Mouse (Mus musculus) liver, embryonic 12.5 days (tissue): ENCODE measurements around the gene Btnl1. TPM values are rescaled to one million over a fixed set of nuclear protein-coding genes. Genes with fewer than 3 reads are reported as not detected.

Source experiments
- ATAC-seq: fragments of 200-750 bp; cut with Nextera tagmentation; 2 replicates; pipeline ENCODE4 v1.8.0; 2017; ENCODE audit warnings: moderate number of reproducible peaks, mild to moderate bottlenecking, moderate library complexity
- H3K27ac ChIP-seq: fragments of 300-500 bp; sonication (generic); 2 replicates; pipeline ENCODE4 v1.5.1; 2016; ENCODE audit warnings: mild to moderate bottlenecking
- H3K27me3 ChIP-seq: fragments of 300-500 bp; sonication (generic); replicated peaks from 2 replicates; pipeline ENCODE4 v1.6.1; 2016; ENCODE audit warnings: mild to moderate bottlenecking, moderate library complexity
- H3K36me3 ChIP-seq: fragments of 300-500 bp; sonication (generic); 2 replicates; pipeline ENCODE4 v1.6.1; 2016; ENCODE audit warnings: mild to moderate bottlenecking, moderate library complexity
- H3K4me1 ChIP-seq: fragments of 300-500 bp; sonication (generic); 2 replicates; pipeline ENCODE4 v1.6.1; 2016
- H3K4me2 ChIP-seq: fragments of 300-500 bp; sonication (generic); 2 replicates; pipeline ENCODE4 v1.6.1; 2016; ENCODE audit warnings: mild to moderate bottlenecking, moderate library complexity
- H3K4me3 ChIP-seq: fragments of 300-500 bp; sonication (generic); 2 replicates; pipeline ENCODE4 v1.5.1; 2016; ENCODE audit warnings: mild to moderate bottlenecking, moderate library complexity
- H3K9ac ChIP-seq: fragments of 300-500 bp; sonication (generic); 2 replicates; pipeline ENCODE4 v1.6.1; 2016; ENCODE audit warnings: mild to moderate bottlenecking, moderate library complexity
- H3K9me3 ChIP-seq: fragments of 300-500 bp; sonication (generic); replicated peaks from 2 replicates; pipeline ENCODE4 v1.6.1; 2016; ENCODE audit warnings: mild to moderate bottlenecking, moderate library complexity
- WGBS: fragments of 180-500 bp; shearing (Covaris S2); methylation state at CpG from one replicate; pipeline ENCODE4 v1.1.7; 2016; ENCODE audit not compliant: insufficient replicate concordance; 5-methylcytosine and 5-hydroxymethylcytosine counted together
- polyA plus RNA-seq: library from polyadenylated mRNA; unstranded; fragments of >200 nt; fragmentation: Nextera tagmentation; extraction: Ambion mirVana; gene quantifications from 2 replicates; pipeline ENCODE4 v1.2.1, GENCODE M21; 2016

Gene Btnl1
- polyA plus RNA-seq, result not detected in 2 replicates

DNA sequence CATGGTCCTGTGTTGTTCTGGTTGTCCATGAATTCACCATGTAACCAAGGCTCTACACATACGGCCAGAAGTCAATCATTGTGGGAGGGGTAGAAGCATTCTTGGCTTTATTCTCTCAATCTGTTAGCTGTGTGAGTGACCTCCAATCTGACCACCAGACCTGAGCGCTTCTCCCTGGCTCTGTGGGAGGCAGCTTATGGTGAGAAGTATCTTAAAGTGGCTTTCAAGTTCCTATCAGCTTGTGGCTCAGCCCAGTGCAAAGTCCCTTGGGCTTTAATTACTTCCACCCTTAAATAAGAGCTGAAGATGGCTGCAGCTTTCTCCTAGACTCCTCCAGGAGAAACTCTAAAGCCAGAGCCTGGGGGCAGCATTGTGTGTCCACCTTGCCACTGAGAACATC is at the start of gene Btnl1:
Gene Btnl1, plus strand, starts transcription at position 286 of the 400 bp plus-strand sequence.
- Histone ChIP-seq H3K27me3 (peaks cover 36% of the 10 kb centered on the region; the same call in 1 of the 2 replicates), H3K9ac (no peak within 1 kb of the TSS), H3K9me3 (no peaks in the 10 kb centered on the region), H3K4me2 (no peak within 1 kb of the TSS), H3K4me3 (no peak within 1 kb of the TSS), H3K27ac (no peak within 1 kb of the TSS), H3K36me3 (no peaks in the 10 kb centered on the region), H3K4me1 (no peaks in the 10 kb centered on the region)
- no peak for ATAC-seq
- 48% methylated on average over 2 of the region's 2 CpGs for WGBS

GRCm38 (mm10) chr17:34329807-34330206 is 47.1 kb upstream of the Btnl1 start:
- Histone ChIP-seq H3K27ac (no peak overlapping the region), H3K36me3 (no peaks in the 10 kb centered on the region), H3K9me3 (no peaks in the 10 kb centered on the region), H3K4me1 (no peaks in the 10 kb centered on the region), H3K4me2 (no peak overlapping the region), H3K4me3 (no peak overlapping the region), H3K27me3 (no peaks in the 10 kb centered on the region; the same call in 1 of the 2 replicates), H3K9ac (no peak overlapping the region)
- ATAC-seq, result no peak
- WGBS, result 12% methylated on average over 2 of the region's 2 CpGs

GRCm38 (mm10) chr17:34331200-34331599 is 45.7 kb upstream of the Btnl1 start:
- ATAC-seq, result no peak
- Histone ChIP-seq H3K9ac (no peak overlapping the region), H3K9me3 (no peaks in the 10 kb centered on the region), H3K27me3 (no peaks in the 10 kb centered on the region; the same call in 1 of the 2 replicates), H3K4me2 (no peak overlapping the region), H3K4me1 (no peaks in the 10 kb centered on the region), H3K27ac (no peak overlapping the region), H3K36me3 (no peaks in the 10 kb centered on the region), H3K4me3 (no peak overlapping the region)
- WGBS, result 72% methylated on average over 1 of the region's 1 CpGs

DNA sequence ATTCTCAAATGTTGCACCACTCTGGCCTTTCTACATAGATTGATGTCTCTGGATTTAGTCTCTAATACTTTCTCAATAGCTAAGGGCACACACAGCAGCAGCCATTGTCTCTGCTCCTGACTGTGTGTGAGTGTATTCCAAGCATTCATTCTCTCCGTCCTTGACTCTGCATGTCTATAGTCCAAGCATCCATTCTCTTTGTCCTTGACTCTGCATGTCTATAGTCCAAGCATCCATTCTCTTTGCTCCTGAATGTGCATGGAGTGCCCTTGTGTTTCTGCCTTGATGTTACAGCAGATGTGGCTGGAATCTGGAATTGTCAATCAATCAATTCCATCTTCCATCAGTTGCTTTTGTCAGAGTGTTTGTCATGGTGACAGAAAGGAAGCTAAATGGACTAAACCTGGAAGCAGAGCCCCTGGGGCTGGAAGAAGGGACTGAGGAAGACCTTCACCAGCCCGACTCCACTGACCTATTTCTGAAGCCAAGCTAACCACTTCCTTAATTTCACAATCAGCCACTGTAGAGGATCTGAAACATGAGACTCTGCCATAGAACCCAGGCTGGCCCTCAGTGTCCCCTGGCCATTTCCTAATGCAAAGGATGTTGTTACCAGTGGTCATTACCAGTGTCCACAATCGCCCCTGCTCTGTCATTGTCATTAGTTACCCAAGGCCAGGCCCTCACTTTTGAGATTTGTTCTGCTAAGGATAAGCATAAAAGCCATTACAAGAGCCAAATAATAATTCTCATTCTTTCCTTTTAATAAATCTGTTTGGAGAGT is 36.1 kb upstream of the Btnl1 start:
- peaks cover 6% of the 10 kb centered on the region; the same call in 1 of the 2 replicates for H3K27me3 ChIP-seq
- no peak overlapping the region for H3K4me2 ChIP-seq
- H3K27ac ChIP-seq, result no peak overlapping the region
- no peak overlapping the region for H3K9ac ChIP-seq
- no peak overlapping the region for H3K4me3 ChIP-seq
- WGBS, result 26% methylated on average over 3 of the region's 3 CpGs
- no peaks in the 10 kb centered on the region for H3K36me3 ChIP-seq
- H3K4me1 ChIP-seq, result no peaks in the 10 kb centered on the region
- no peak for ATAC-seq
- H3K9me3 ChIP-seq, result no peaks in the 10 kb centered on the region

GRCm38 (mm10) chr17:34344882-34345281 is 32.0 kb upstream of the Btnl1 start:
- no peaks in the 10 kb centered on the region for H3K36me3 ChIP-seq
- H3K4me2 ChIP-seq, result no peak overlapping the region
- H3K4me1 ChIP-seq, result no peaks in the 10 kb centered on the region
- H3K27ac ChIP-seq, result no peak overlapping the region
- peaks cover 9% of the 10 kb centered on the region; the same call in 1 of the 2 replicates for H3K27me3 ChIP-seq
- no peak overlapping the region for H3K9ac ChIP-seq
- no peak for ATAC-seq
- no peak overlapping the region for H3K4me3 ChIP-seq
- 79% methylated on average over 4 of the region's 4 CpGs for WGBS
- no peaks in the 10 kb centered on the region for H3K9me3 ChIP-seq

DNA sequence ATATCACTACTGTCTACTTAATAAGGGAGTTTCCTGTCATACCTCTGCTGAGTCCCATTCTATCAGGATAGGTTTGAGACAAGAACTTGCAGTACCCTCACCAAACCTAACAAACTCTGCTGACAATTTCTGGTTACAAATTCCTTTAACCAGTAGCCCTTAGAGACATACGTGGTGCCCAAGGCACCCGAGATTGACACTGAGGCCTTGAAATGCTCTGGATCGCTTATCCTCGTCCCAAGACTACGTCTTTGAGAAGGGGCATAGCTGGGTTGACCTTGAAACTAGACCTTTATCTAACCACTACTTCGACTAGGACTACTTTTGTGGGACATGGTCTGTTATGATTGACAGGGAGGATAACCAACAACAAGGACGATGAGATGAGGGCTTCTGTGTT is 31.4 kb upstream of the Btnl1 start:
- Histone ChIP-seq H3K36me3 (no peaks in the 10 kb centered on the region), H3K4me3 (no peak overlapping the region), H3K9ac (no peak overlapping the region), H3K27me3 (peaks cover 11% of the 10 kb centered on the region; the same call in 1 of the 2 replicates), H3K4me2 (no peak overlapping the region), H3K9me3 (no peaks in the 10 kb centered on the region), H3K4me1 (no peaks in the 10 kb centered on the region), H3K27ac (no peak overlapping the region)
- no peak for ATAC-seq
- 62% methylated on average over 7 of the region's 7 CpGs for WGBS

DNA sequence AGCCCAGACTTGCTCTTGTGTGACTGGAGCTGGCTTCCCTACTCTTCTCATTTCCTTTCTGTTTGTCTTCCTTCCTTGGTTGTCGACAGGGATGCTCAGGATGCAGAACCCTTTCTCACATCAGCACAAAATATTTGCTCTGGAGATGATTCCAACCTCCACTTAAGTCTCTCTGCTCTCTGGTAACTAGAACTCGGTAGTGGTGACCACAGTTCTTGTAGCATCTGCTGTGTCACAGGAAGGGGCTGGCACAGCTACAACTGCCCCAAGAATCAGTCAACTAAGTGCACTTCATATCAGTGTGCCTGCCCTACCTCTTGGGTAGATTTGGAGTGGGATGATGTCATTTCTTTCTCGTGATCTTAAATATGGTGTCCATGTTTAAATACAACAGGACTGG is 30.9 kb upstream of the Btnl1 start:
- no peaks in the 10 kb centered on the region for H3K9me3 ChIP-seq
- H3K4me2 ChIP-seq, result no peak overlapping the region
- H3K9ac ChIP-seq, result no peak overlapping the region
- no peaks in the 10 kb centered on the region for H3K36me3 ChIP-seq
- no peaks in the 10 kb centered on the region for H3K4me1 ChIP-seq
- H3K27ac ChIP-seq, result no peak overlapping the region
- no peak overlapping the region for H3K4me3 ChIP-seq
- peaks cover 14% of the 10 kb centered on the region; the same call in 1 of the 2 replicates for H3K27me3 ChIP-seq
- WGBS, result 26% methylated on average over 3 of the region's 3 CpGs
- no peak for ATAC-seq

DNA sequence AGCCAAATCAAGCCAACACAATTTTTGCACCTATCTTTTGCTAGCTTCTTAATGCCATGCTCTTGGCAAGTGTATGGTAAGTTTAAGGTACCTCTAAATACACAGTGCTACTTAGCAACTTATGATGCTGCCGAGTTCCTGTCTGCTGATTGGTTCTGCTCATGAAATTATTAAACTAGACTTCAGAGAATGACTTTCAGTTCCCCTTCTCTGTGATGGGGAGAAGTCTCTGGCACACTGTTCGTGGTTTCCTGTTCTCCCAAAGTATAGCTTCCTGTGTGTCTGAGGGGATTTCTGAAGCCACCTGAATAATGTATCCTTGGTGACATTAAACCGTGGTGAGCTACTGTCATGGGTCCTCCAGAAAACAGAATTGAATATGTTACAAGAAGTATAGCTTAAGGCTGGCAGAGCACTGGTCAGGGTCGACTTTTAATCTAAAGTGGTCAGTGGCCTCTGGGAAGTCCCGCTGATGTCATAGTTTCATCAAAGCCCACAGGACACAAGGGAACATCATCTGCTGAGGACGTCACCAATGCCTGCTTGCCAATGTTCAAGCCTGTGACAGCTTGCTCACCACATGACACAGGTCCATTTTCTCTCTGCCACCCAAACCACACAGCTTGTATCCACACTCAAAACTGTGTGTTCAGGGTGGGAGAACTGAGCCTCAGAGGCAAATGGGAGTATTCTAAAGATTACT is 29.2 kb upstream of the Btnl1 start:
- no peak for ATAC-seq
- no peaks in the 10 kb centered on the region for H3K36me3 ChIP-seq
- WGBS, result 31% methylated on average over 6 of the region's 6 CpGs
- no peak overlapping the region for H3K4me2 ChIP-seq
- H3K9ac ChIP-seq, result no peak overlapping the region
- no peaks in the 10 kb centered on the region for H3K9me3 ChIP-seq
- H3K27ac ChIP-seq, result no peak overlapping the region
- H3K4me3 ChIP-seq, result no peak overlapping the region
- no peaks in the 10 kb centered on the region for H3K4me1 ChIP-seq
- peaks cover 14% of the 10 kb centered on the region; the same call in 1 of the 2 replicates for H3K27me3 ChIP-seq

- Histone ChIP-seq H3K36me3 (no peaks in the 10 kb centered on the region), H3K27me3 (peaks cover 13% of the 10 kb centered on the region; the same call in 1 of the 2 replicates), H3K4me1 (no peaks in the 10 kb centered on the region), H3K27ac (no peak overlapping the region), H3K9me3 (no peaks in the 10 kb centered on the region), H3K4me2 (no peak overlapping the region), H3K9ac (no peak overlapping the region), H3K4me3 (no peak overlapping the region)
- 4% methylated on average over 4 of the region's 4 CpGs for WGBS
- no peak for ATAC-seq
Observed at GRCm38 (mm10) chr17:34349429-34349828, 27.5 kb upstream of the Btnl1 start.

GRCm38 (mm10) chr17:34354539-34354938 is 22.4 kb upstream of the Btnl1 start, which contains the start of gene Btnl2:
Gene Btnl2 (plus strand): TSS chr17:34354822.
- no peaks in the 10 kb centered on the region for H3K9me3 ChIP-seq
- H3K9ac ChIP-seq, result no peak within 1 kb of the TSS
- WGBS, result 62% methylated on average over 5 of the region's 5 CpGs
- no peak for ATAC-seq
- peaks cover 8% of the 10 kb centered on the region; the same call in 1 of the 2 replicates for H3K27me3 ChIP-seq
- no peak within 1 kb of the TSS for H3K4me2 ChIP-seq
- no peaks in the 10 kb centered on the region for H3K36me3 ChIP-seq
- no peaks in the 10 kb centered on the region for H3K4me1 ChIP-seq
- no peak within 1 kb of the TSS for H3K4me3 ChIP-seq
- no peak within 1 kb of the TSS for H3K27ac ChIP-seq

DNA sequence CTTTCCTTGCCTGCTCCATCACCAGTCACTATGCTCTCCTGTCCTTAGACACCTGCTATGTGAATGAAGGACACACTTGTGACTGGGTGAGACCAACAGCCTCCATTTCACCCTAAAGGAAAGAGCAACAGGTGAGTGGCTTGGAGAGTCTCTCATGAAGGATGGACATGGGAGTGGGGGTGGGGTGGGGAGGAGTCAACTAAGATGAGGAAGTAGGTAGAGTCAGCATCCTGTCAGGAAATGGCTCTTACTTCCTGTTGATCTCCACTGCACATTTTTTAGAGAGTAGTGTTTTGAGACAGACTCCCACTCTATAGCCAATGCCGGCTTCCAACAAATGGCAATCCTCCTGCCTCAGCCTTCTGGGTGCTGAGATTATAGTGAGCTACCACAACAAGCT is 22.0 kb upstream of the Btnl1 start:
- Histone ChIP-seq H3K9me3 (no peaks in the 10 kb centered on the region), H3K27ac (no peak overlapping the region)
- no peak for ATAC-seq

DNA sequence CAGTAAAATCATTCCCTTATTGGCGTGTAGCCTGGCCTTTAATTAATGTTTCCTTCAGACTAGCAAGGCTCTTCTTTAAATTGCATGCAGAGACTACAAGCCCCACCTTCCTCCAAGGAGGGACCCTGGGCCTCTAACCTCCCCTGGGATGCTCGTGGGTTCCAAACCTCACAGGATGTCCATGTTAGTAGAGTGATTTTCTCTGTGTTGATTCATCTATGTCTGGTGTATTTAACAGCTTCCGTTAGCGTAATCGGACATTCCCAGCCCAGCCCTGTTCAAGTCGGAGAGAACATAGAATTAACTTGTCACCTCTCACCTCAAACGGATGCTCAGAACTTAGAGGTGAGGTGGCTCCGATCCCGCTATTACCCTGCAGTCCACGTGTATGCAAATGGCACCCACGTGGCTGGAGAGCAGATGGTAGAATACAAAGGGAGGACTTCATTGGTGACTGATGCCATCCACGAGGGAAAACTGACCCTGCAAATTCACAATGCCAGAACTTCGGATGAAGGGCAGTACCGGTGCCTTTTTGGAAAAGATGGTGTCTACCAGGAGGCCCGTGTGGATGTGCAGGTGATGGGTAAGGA is 13.9 kb upstream of the Btnl1 start:
- 70% methylated on average over 15 of the region's 15 CpGs for WGBS
- H3K27ac ChIP-seq, result no peak overlapping the region
- H3K9ac ChIP-seq, result no peak overlapping the region
- H3K4me1 ChIP-seq, result no peaks in the 10 kb centered on the region
- no peak overlapping the region for H3K4me3 ChIP-seq
- peaks cover 11% of the 10 kb centered on the region; the same call in 1 of the 2 replicates for H3K27me3 ChIP-seq
- no peak overlapping the region for H3K4me2 ChIP-seq
- ATAC-seq, result no peak
- no peaks in the 10 kb centered on the region for H3K36me3 ChIP-seq
- no peaks in the 10 kb centered on the region for H3K9me3 ChIP-seq

More for the DNA sequence above, 22.0 kb upstream of the Btnl1 start:
- H3K27me3 ChIP-seq, result peaks cover 4% of the 10 kb centered on the region; the same call in 1 of the 2 replicates
- H3K4me1 ChIP-seq, result no peaks in the 10 kb centered on the region
- no peak overlapping the region for H3K9ac ChIP-seq
- H3K4me2 ChIP-seq, result no peak overlapping the region
- H3K36me3 ChIP-seq, result no peaks in the 10 kb centered on the region
- 6% methylated on average over 1 of the region's 1 CpGs for WGBS
- no peak overlapping the region for H3K4me3 ChIP-seq
